Mouse (Mus musculus): ENCODE measurements around the gene Cdc42ep2.

Gene Cdc42ep2

GRCm38 (mm10) chr19:5957371-5957770 is 32.8 kb upstream of the Cdc42ep2 start:
- TF ChIP-seq CTCF (conservative IDR thresholded peaks at IDR 0.05; ENCODE audit: low read length) = no peak
- no peak for TF ChIP-seq NANOG (IDR thresholded peaks at IDR 0.05; ENCODE audit: borderline replicate concordance, low read length)
- no peak for TF ChIP-seq POU5F1 (IDR thresholded peaks at IDR 0.05; ENCODE audit: borderline replicate concordance, low read length)
- no peaks in the 10 kb centered on the region for H3K27me3 ChIP-seq (ENCODE audit: insufficient read depth, low read length)
- no peak overlapping the region for H3K4me3 ChIP-seq (replicated peaks; ENCODE audit: low read length)
- H3K9me3 ChIP-seq (ENCODE audit: low read length) = no peaks in the 10 kb centered on the region
- H3K4me1 ChIP-seq (replicated peaks; ENCODE audit: low read depth, low read length) = peaks cover 64% of the 10 kb centered on the region
- peaks cover 97% of the 10 kb centered on the region for H3K36me3 ChIP-seq (ENCODE audit: insufficient read depth, low read length)

- no peak overlapping the region for H3K4me3 ChIP-seq (replicated peaks; ENCODE audit: low read length)
- no peak for TF ChIP-seq NANOG (IDR thresholded peaks at IDR 0.05; ENCODE audit: borderline replicate concordance, low read length)
- TF ChIP-seq POU5F1 (IDR thresholded peaks at IDR 0.05; ENCODE audit: borderline replicate concordance, low read length) = no peak
- TF ChIP-seq CTCF (conservative IDR thresholded peaks at IDR 0.05; ENCODE audit: low read length) = peak; percentile 88
- no peaks in the 10 kb centered on the region for H3K27me3 ChIP-seq (ENCODE audit: insufficient read depth, low read length)
- H3K9me3 ChIP-seq (ENCODE audit: low read length) = no peaks in the 10 kb centered on the region
- peaks cover 66% of the 10 kb centered on the region for H3K4me1 ChIP-seq (replicated peaks; ENCODE audit: low read depth, low read length)
- H3K36me3 ChIP-seq (ENCODE audit: insufficient read depth, low read length) = peaks cover 99% of the 10 kb centered on the region
Measured at GRCm38 (mm10) chr19:5956685-5957084, 32.1 kb upstream of the Cdc42ep2 start.

- Histone ChIP-seq H3K4me1 (replicated peaks; ENCODE audit: low read depth, low read length) (peaks cover 64% of the 10 kb centered on the region), H3K4me3 (replicated peaks; ENCODE audit: low read length) (no peak overlapping the region), H3K36me3 (ENCODE audit: insufficient read depth, low read length) (peaks cover 99% of the 10 kb centered on the region), H3K27me3 (ENCODE audit: insufficient read depth, low read length) (no peaks in the 10 kb centered on the region), H3K9me3 (ENCODE audit: low read length) (no peaks in the 10 kb centered on the region)
- TF ChIP-seq POU5F1 (IDR thresholded peaks at IDR 0.05; ENCODE audit: borderline replicate concordance, low read length) (no peak), CTCF (conservative IDR thresholded peaks at IDR 0.05; ENCODE audit: low read length) (no peak), NANOG (IDR thresholded peaks at IDR 0.05; ENCODE audit: borderline replicate concordance, low read length) (no peak)
Measured at GRCm38 (mm10) chr19:5955704-5956670, 31.4 kb upstream of the Cdc42ep2 start.

GRCm38 (mm10) chr19:5954936-5955335 is 30.3 kb upstream of the Cdc42ep2 start:
- Histone ChIP-seq H3K9me3 (ENCODE audit: low read length) (no peaks in the 10 kb centered on the region), H3K27me3 (ENCODE audit: insufficient read depth, low read length) (no peaks in the 10 kb centered on the region), H3K36me3 (ENCODE audit: insufficient read depth, low read length) (peaks cover 100% of the 10 kb centered on the region), H3K4me3 (replicated peaks; ENCODE audit: low read length) (no peak overlapping the region), H3K4me1 (replicated peaks; ENCODE audit: low read depth, low read length) (peaks cover 66% of the 10 kb centered on the region)
- TF ChIP-seq POU5F1 (IDR thresholded peaks at IDR 0.05; ENCODE audit: borderline replicate concordance, low read length) (no peak), NANOG (IDR thresholded peaks at IDR 0.05; ENCODE audit: borderline replicate concordance, low read length) (no peak), CTCF (conservative IDR thresholded peaks at IDR 0.05; ENCODE audit: low read length) (no peak)

GRCm38 (mm10) chr19:5954031-5954710 is 29.6 kb upstream of the Cdc42ep2 start:
- Histone ChIP-seq H3K9me3 (ENCODE audit: low read length) (no peaks in the 10 kb centered on the region), H3K27me3 (ENCODE audit: insufficient read depth, low read length) (no peaks in the 10 kb centered on the region), H3K36me3 (ENCODE audit: insufficient read depth, low read length) (peaks cover 100% of the 10 kb centered on the region), H3K4me3 (replicated peaks; ENCODE audit: low read length) (no peak overlapping the region), H3K4me1 (replicated peaks; ENCODE audit: low read depth, low read length) (peaks cover 65% of the 10 kb centered on the region)
- TF ChIP-seq CTCF (conservative IDR thresholded peaks at IDR 0.05; ENCODE audit: low read length) = no peak

- no peak overlapping the region for H3K4me3 ChIP-seq (replicated peaks; ENCODE audit: low read length)
- no peak for TF ChIP-seq POU5F1 (IDR thresholded peaks at IDR 0.05; ENCODE audit: borderline replicate concordance, low read length)
- no peak for TF ChIP-seq NANOG (IDR thresholded peaks at IDR 0.05; ENCODE audit: borderline replicate concordance, low read length)
- H3K4me1 ChIP-seq (replicated peaks; ENCODE audit: low read depth, low read length) = peaks cover 61% of the 10 kb centered on the region
- no peaks in the 10 kb centered on the region for H3K27me3 ChIP-seq (ENCODE audit: insufficient read depth, low read length)
- H3K36me3 ChIP-seq (ENCODE audit: insufficient read depth, low read length) = peaks cover 100% of the 10 kb centered on the region
- H3K9me3 ChIP-seq (ENCODE audit: low read length) = no peaks in the 10 kb centered on the region
Measured at GRCm38 (mm10) chr19:5953201-5953770, 28.7 kb upstream of the Cdc42ep2 start.

GRCm38 (mm10) chr19:5952071-5952691 is 27.6 kb upstream of the Cdc42ep2 start:
- Histone ChIP-seq H3K36me3 (ENCODE audit: insufficient read depth, low read length) (peaks cover 100% of the 10 kb centered on the region), H3K4me3 (replicated peaks; ENCODE audit: low read length) (no peak overlapping the region), H3K27me3 (ENCODE audit: insufficient read depth, low read length) (no peaks in the 10 kb centered on the region), H3K4me1 (replicated peaks; ENCODE audit: low read depth, low read length) (peaks cover 61% of the 10 kb centered on the region), H3K9me3 (ENCODE audit: low read length) (no peaks in the 10 kb centered on the region)
- TF ChIP-seq NANOG (IDR thresholded peaks at IDR 0.05; ENCODE audit: borderline replicate concordance, low read length) (no peak), CTCF (conservative IDR thresholded peaks at IDR 0.05; ENCODE audit: low read length) (no peak), POU5F1 (IDR thresholded peaks at IDR 0.05; ENCODE audit: borderline replicate concordance, low read length) (no peak)

- H3K4me1 ChIP-seq (replicated peaks; ENCODE audit: low read depth, low read length) = peaks cover 58% of the 10 kb centered on the region
Measured at GRCm38 (mm10) chr19:5951631-5952030, 27.0 kb upstream of the Cdc42ep2 start.

More at GRCm38 (mm10) chr19:5951631-5952030, 27.0 kb upstream of the Cdc42ep2 start:
- Histone ChIP-seq H3K36me3 (ENCODE audit: insufficient read depth, low read length) (peaks cover 99% of the 10 kb centered on the region), H3K4me3 (replicated peaks; ENCODE audit: low read length) (no peak overlapping the region), H3K27me3 (ENCODE audit: insufficient read depth, low read length) (no peaks in the 10 kb centered on the region), H3K9me3 (ENCODE audit: low read length) (no peaks in the 10 kb centered on the region)
- no peak for TF ChIP-seq CTCF (conservative IDR thresholded peaks at IDR 0.05; ENCODE audit: low read length)
- TF ChIP-seq NANOG (IDR thresholded peaks at IDR 0.05; ENCODE audit: borderline replicate concordance, low read length) = no peak
- no peak for TF ChIP-seq POU5F1 (IDR thresholded peaks at IDR 0.05; ENCODE audit: borderline replicate concordance, low read length)
